Mouse (Mus musculus): Measurements from ENCODE around the gene Pou5f1.
A peak's percentile ranks its signal among the peaks of the same experiment; 100 is the strongest.

The Pou5f1 gene

GRCm38 (mm10) chr17:35551881-35552414 is 46.1 kb downstream of the Pou5f1 start, which contains the start of gene Cdsn:
TSS of gene Cdsn (plus strand) at chr17:35552128.
- DNase-seq = no peak

DNA sequence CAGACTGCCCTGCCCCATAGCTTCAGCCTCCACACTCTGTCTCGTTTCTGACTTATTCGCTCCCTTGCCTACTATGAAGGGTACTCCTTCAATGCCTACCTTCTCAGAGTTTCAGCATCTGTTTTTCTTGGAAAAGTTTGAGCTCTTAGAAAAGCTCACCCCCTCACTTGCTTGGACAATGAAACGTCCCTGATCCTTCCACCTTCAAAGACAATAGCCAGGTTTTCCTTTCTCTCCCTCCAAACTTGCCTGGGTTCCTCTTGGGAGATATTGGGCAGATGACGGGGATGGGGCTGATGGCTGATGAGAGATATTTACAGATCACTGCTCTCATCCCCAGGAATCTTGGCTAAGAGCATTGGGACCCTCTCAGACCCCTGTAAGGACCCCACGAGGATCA is 48.5 kb downstream of the Pou5f1 start:
- DNase-seq = no peak

- DNase-seq = no peak
These were observed 49.1 kb downstream of the Pou5f1 start for GRCm38 (mm10) chr17:35554761-35555397.

DNA sequence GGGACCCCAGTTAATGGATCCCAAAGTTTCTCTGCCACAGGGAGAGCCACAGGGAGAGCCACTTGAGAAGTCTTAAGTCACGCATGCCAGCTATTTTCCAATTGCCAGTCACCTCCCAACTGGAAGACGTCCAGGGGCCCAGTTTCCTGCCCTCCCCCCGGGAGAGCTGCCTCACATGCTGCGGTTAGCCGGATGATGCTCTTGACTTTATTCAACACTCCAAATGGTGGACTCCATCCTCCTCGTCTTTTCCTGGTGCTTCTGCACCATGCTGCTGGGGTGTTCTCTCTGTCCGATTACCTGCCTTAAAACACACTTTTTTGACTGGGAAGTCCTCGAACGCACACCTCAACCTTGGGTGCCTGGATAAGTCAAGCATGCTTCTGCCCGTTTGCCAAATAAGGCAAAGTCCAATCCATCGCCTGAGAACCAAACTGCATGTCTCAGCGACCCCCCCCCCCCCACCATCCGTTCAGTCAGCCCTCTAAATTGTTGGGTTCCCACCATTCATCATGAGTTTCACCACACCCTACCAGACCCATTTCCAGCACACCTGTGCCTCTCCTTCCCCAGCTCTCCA is 50.5 kb downstream of the Pou5f1 start:
- DNase-seq = peak in 1 of 2 experiments; percentile 14

DNA sequence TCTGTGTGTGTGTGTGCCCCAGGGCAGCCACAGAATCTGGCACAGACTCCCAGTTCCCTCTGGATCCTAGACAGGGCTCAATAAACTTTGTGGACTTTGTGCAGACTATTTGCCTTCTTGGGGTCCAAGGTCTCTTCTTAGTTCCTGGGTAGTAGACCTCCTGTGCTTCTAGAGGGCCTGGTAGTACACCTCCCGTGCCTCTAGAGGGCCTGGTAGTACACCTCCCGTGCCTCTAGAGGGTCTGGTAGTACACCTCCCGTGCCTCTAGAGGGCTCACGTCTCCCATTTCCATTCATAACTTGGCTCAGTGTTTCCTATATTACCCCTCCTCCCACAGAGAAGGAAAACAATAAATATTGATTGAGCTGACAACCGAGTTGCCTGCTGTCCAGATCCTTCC is 51.0 kb downstream of the Pou5f1 start:
- peak; percentile 74 to 83 for DNase-seq

DNA sequence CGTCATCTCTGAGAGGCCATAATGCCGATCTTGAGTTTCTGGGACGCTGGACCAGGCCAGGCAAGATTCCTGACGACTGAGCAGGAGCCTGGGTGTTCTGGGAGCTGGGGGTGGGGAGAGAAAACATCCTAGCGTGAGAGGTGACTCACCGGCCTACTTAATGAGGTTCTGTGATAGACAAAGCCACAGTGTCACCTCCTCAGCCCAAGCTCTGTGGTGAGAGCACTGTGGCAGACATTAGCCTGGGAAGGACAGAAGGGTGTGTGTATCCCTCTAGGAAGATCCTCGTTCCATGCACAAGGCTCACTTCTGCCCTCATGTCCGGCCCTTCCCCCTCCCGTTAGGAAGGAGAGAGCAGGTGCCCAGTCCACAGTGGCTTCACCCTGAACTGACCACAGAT is 51.5 kb downstream of the Pou5f1 start:
- no peak for DNase-seq

- no peak for DNase-seq
These were observed 52.4 kb downstream of the Pou5f1 start for GRCm38 (mm10) chr17:35558216-35558615.
